Mouse (Mus musculus) CH12.LX (cell line): ENCODE measurements at regions not wholly inside any gene's neighbourhood (a gene's known extent, or its start where the extent isn't known, plus 50 kb on each side); places are given as distances from the start of the nearest gene placed in this dataset.
A peak's percentile ranks its signal among the peaks of the same experiment; 100 is the strongest.

Source experiments
- DNase-seq: peaks from one replicate; pipeline ENCODE4 v3.0.0-alpha.2; 2013; ENCODE audit errors: extremely low read depth
- H3K27ac ChIP-seq: 2 replicates; pipeline ENCODE4 v1.5.1; 2012; ENCODE audit warnings: low read depth, mild to moderate bottlenecking, control low read depth, moderate library complexity; ENCODE audit not compliant: insufficient read depth
- H3K27me3 ChIP-seq: replicated peaks from 2 replicates; pipeline ENCODE3; 2012; ENCODE audit warnings: inconsistent platforms
- H3K36me3 ChIP-seq, 2 experiments: replicated peaks in 1 of 2; 2 replicates each; pipeline versions ENCODE3 to v1.6.1; 2012; ENCODE audit warnings: inconsistent platforms in 1 of 2, low read length in 1 of 2, mild to moderate bottlenecking in 1 of 2, mixed read lengths in 1 of 2, moderate library complexity in 1 of 2; ENCODE audit not compliant: control insufficient read depth in 1 of 2, insufficient read depth in 1 of 2
- H3K4me1 ChIP-seq, 2 experiments: 2 replicates each; pipeline ENCODE4 v1.6.1; 2012; ENCODE audit warnings: inconsistent platforms in 1 of 2, moderate library complexity in 1 of 2; ENCODE audit not compliant: insufficient read depth in 2 of 2, control insufficient read depth in 1 of 2
- H3K4me2 ChIP-seq: 2 replicates; pipeline ENCODE4 v1.6.1; 2012; ENCODE audit warnings: low read depth, mild to moderate bottlenecking, control low read depth; ENCODE audit not compliant: poor library complexity, insufficient read depth, severe bottlenecking
- H3K4me3 ChIP-seq, 3 experiments: fragments of 150-350 bp in 1 of 3; sonication (generic) in 1 of 3; replicated peaks in 1 of 3; 2 replicates each; pipeline versions ENCODE3 to v1.5.1; 2011 to 2012; ENCODE audit warnings: low read depth in 2 of 3, low read length in 2 of 3, mild to moderate bottlenecking in 2 of 3, moderate library complexity in 2 of 3, control low read depth in 1 of 3, improper control_type of control experiment in 1 of 3, inconsistent platforms in 1 of 3, mixed read lengths in 1 of 3; ENCODE audit not compliant: poor library complexity in 1 of 3
- H3K79me2 ChIP-seq: replicated peaks from 2 replicates; pipeline ENCODE4 v1.6.1; 2012; ENCODE audit warnings: mild to moderate bottlenecking, moderate library complexity; ENCODE audit not compliant: control insufficient read depth, poor library complexity, insufficient read depth, severe bottlenecking; ENCODE audit errors: extremely low read depth
- H3K9ac ChIP-seq: 2 replicates; pipeline ENCODE4 v1.6.1; 2012; ENCODE audit warnings: low read depth, mild to moderate bottlenecking, control low read depth, moderate library complexity; ENCODE audit not compliant: insufficient read depth
- H3K9me3 ChIP-seq: replicated peaks from 2 replicates; pipeline ENCODE3; 2012; ENCODE audit warnings: low read length, inconsistent platforms, mixed read lengths
- BHLHE40 ChIP-seq: IDR thresholded peaks from 2 replicates; pipeline ENCODE4 v1.6.1; 2011; ENCODE audit warnings: mild to moderate bottlenecking, low read depth, low read length, improper control_type of control experiment
- CHD2 ChIP-seq: IDR thresholded peaks from 2 replicates; pipeline ENCODE4 v1.6.1; 2011; ENCODE audit warnings: low read length, improper control_type of control experiment
- CTCF ChIP-seq, 2 experiments: IDR thresholded peaks in 1 of 2; conservative IDR thresholded peaks in 1 of 2; 2 replicates each; pipeline ENCODE4 v1.5.1; 2011 to 2012; ENCODE audit warnings: low read depth in 2 of 2, low read length in 2 of 2, improper control_type of control experiment in 1 of 2, inconsistent platforms in 1 of 2, mild to moderate bottlenecking in 1 of 2, moderate library complexity in 1 of 2
- EP300 ChIP-seq: IDR thresholded peaks from 2 replicates; pipeline ENCODE4 v1.6.1; 2011; ENCODE audit warnings: low read length, improper control_type of control experiment
- ETS1 ChIP-seq: conservative IDR thresholded peaks from 2 replicates; pipeline ENCODE4 v1.6.1; 2012; ENCODE audit warnings: low read depth, mild to moderate bottlenecking, inconsistent platforms, low read length, improper control_type of control experiment, moderate library complexity
- IRF4 ChIP-seq: IDR thresholded peaks from 2 replicates; pipeline ENCODE4 v1.6.1; 2014; ENCODE audit warnings: low read depth, mild to moderate bottlenecking, inconsistent platforms, low read length, improper control_type of control experiment
- JUN ChIP-seq: IDR thresholded peaks from 2 replicates; pipeline ENCODE4 v1.6.1; 2011; ENCODE audit warnings: low read depth, mild to moderate bottlenecking, low read length, improper control_type of control experiment, moderate library complexity; ENCODE audit not compliant: insufficient read depth
- JUND ChIP-seq: conservative IDR thresholded peaks from 2 replicates; pipeline ENCODE4 v1.6.1; 2011; ENCODE audit warnings: low read depth, low read length, improper control_type of control experiment
- MAFK ChIP-seq: IDR thresholded peaks from 2 replicates; pipeline ENCODE4 v1.6.1; 2011; ENCODE audit warnings: low read length, improper control_type of control experiment; ENCODE audit not compliant: insufficient replicate concordance
- MEF2A ChIP-seq: IDR thresholded peaks from 2 replicates; pipeline ENCODE4 v1.6.1; 2014; ENCODE audit warnings: low read depth, mild to moderate bottlenecking, inconsistent platforms, low read length, improper control_type of control experiment, borderline replicate concordance
- MYC ChIP-seq: IDR thresholded peaks from 2 replicates; pipeline ENCODE4 v1.6.1; 2011; ENCODE audit warnings: low read depth, mild to moderate bottlenecking, improper control_type of control experiment, low read length
- NELFE ChIP-seq: IDR thresholded peaks from 2 replicates; pipeline ENCODE4 v1.6.1; 2011; ENCODE audit warnings: low read depth, low read length, improper control_type of control experiment
- NRF1 ChIP-seq: IDR thresholded peaks from 2 replicates; pipeline ENCODE4 v1.6.1; 2014; ENCODE audit warnings: low read depth, mild to moderate bottlenecking, inconsistent platforms, low read length, improper control_type of control experiment, moderate library complexity
- RCOR1 ChIP-seq: conservative IDR thresholded peaks from 2 replicates; pipeline ENCODE4 v1.6.1; 2012; ENCODE audit warnings: low read depth, mild to moderate bottlenecking, inconsistent platforms, low read length, improper control_type of control experiment
- SIN3A ChIP-seq: IDR thresholded peaks from 2 replicates; pipeline ENCODE4 v1.6.1; 2012; ENCODE audit warnings: low read length, improper control_type of control experiment, inconsistent platforms
- SMC3 ChIP-seq: IDR thresholded peaks from 2 replicates; pipeline ENCODE4 v1.6.1; 2011; ENCODE audit warnings: low read depth, low read length, improper control_type of control experiment
- TCF12 ChIP-seq: IDR thresholded peaks from 2 replicates; pipeline ENCODE4 v1.6.1; 2014; ENCODE audit warnings: low read depth, mild to moderate bottlenecking, inconsistent platforms, low read length, improper control_type of control experiment
- USF2 ChIP-seq: conservative IDR thresholded peaks from 2 replicates; pipeline ENCODE4 v1.6.1; 2011; ENCODE audit warnings: low read depth, low read length, improper control_type of control experiment
- ZMIZ1 ChIP-seq: IDR thresholded peaks from 2 replicates; pipeline ENCODE4 v1.6.1; 2012; ENCODE audit warnings: low read depth, mild to moderate bottlenecking, inconsistent platforms, low read length, improper control_type of control experiment
- ZNF384 ChIP-seq: IDR thresholded peaks from 2 replicates; pipeline ENCODE4 v1.6.1; 2012; ENCODE audit warnings: low read depth, low read length, improper control_type of control experiment, inconsistent platforms
- dilution Hi-C: fragments of 300-500 bp; cut with MboI; formaldehyde crosslinking; loops from 2 replicates; pipeline ENCODE4 v1.14.3; 2020; ENCODE audit warnings: low sequenced_read_pairs; ENCODE audit not compliant: extremely low pct_unique_long_range_greater_than_20kb, extremely low pct_ligation_motif_present
- in situ Hi-C: fragments of 300-500 bp; cut with MboI; formaldehyde crosslinking; loops from 3 replicates; pipeline ENCODE4 v1.14.3; 2019; ENCODE audit warnings: low sequenced_read_pairs, low pct_ligation_motif_present, low pct_unique_long_range_greater_than_20kb, mixed read lengths

- Histone ChIP-seq H3K4me2 (no peak overlapping the region), H3K9me3 (no peaks in the 10 kb centered on the region), H3K36me3 (no peaks in the 10 kb centered on the region), H3K4me3 (no peak overlapping the region), H3K27me3 (peaks cover 73% of the 10 kb centered on the region), H3K27ac (no peak overlapping the region), H3K9ac (no peak overlapping the region), H3K4me1 (peaks cover 6 to 35% of the 10 kb centered on the region in 2 experiments), H3K79me2 (no peaks in the 10 kb centered on the region)
- DNase-seq = peak; percentile 31
- in situ Hi-C loops (no loop called here), dilution Hi-C loops (no loop called here)
- TF ChIP-seq NELFE (no peak), ZNF384 (peak; percentile 87)
Measured at GRCm38 (mm10) chr16:24136483-24137148, 148.0 kb upstream of the Bcl6 start.

GRCm38 (mm10) chr16:24135841-24136240 is 147.2 kb upstream of the Bcl6 start:
- dilution Hi-C loops = no loop called here
- no peak overlapping the region for H3K4me2 ChIP-seq

GRCm38 (mm10) chr16:24135351-24135750 is 146.7 kb upstream of the Bcl6 start:
- Histone ChIP-seq H3K9me3 (no peaks in the 10 kb centered on the region), H3K36me3 (no peaks in the 10 kb centered on the region), H3K27ac (no peak overlapping the region), H3K4me1 (peaks cover 6 to 35% of the 10 kb centered on the region in 2 experiments), H3K79me2 (no peaks in the 10 kb centered on the region), H3K9ac (no peak overlapping the region), H3K27me3 (peaks cover 73% of the 10 kb centered on the region), H3K4me2 (no peak overlapping the region), H3K4me3 (no peak overlapping the region)
- in situ Hi-C loops (no loop called here), dilution Hi-C loops (no loop called here)
- no peak for DNase-seq
- TF ChIP-seq MAFK = no peak
- 0 out of 2 replicates have a peak, but pooled peaks have one; percentile 0 for TF ChIP-seq SMC3
- no peak for TF ChIP-seq SIN3A

More at GRCm38 (mm10) chr16:24135841-24136240, 147.2 kb upstream of the Bcl6 start:
- H3K79me2 ChIP-seq = no peaks in the 10 kb centered on the region
- H3K36me3 ChIP-seq = no peaks in the 10 kb centered on the region
- H3K4me1 ChIP-seq = peaks cover 6 to 35% of the 10 kb centered on the region in 2 experiments
- no peak overlapping the region for H3K4me3 ChIP-seq
- H3K9me3 ChIP-seq = no peaks in the 10 kb centered on the region
- TF ChIP-seq MAFK = 0 out of 2 replicates have a peak, but pooled peaks have one; percentile 45
- peak; percentile 56 for TF ChIP-seq ETS1
- TF ChIP-seq SMC3 = peak; percentile 3; the same call in 1 of the 2 replicates
- peak; percentile 89 for TF ChIP-seq CHD2
- peak; percentile 98 for TF ChIP-seq BHLHE40
- TF ChIP-seq TCF12 = peak; percentile 88
- TF ChIP-seq MYC = peak; percentile 9; the same call in 1 of the 2 replicates
- peak; percentile 78 for TF ChIP-seq EP300
- TF ChIP-seq IRF4 = peak; percentile 81; the same call in 1 of the 2 replicates
- no peak for TF ChIP-seq ZMIZ1
- no peak for TF ChIP-seq USF2
- peak; percentile 30; the same call in 1 of the 2 replicates for TF ChIP-seq MEF2A
- TF ChIP-seq JUND = peak; percentile 78
- TF ChIP-seq NRF1 = no peak
- TF ChIP-seq CTCF (conservative IDR thresholded peaks at IDR 0.05 in 1 of 2, IDR thresholded peaks at IDR 0.05 in 1 of 2; ENCODE audit: low read depth in 2 of 2, low read length in 2 of 2) = no peak
- TF ChIP-seq RCOR1 = peak; percentile 80
- TF ChIP-seq JUN = peak; percentile 67
- TF ChIP-seq, all 38 proteins: peak for 13
- Histone ChIP-seq H3K9ac (no peak overlapping the region), H3K27me3 (peaks cover 72% of the 10 kb centered on the region), H3K27ac (no peak overlapping the region)
- peak; percentile 90 for DNase-seq
- in situ Hi-C loops = no loop called here
